Mouse (Mus musculus) right cerebral cortex, adult 2 months (tissue): ENCODE results near the gene E130114P18Rik.

Experiments used
- DNase-seq, 2 experiments: peaks; one replicate each; pipeline ENCODE4 v3.0.0; 2021 to 2022; ENCODE audit warnings: low spot score in 2 of 2

E130114P18Rik gene

DNA sequence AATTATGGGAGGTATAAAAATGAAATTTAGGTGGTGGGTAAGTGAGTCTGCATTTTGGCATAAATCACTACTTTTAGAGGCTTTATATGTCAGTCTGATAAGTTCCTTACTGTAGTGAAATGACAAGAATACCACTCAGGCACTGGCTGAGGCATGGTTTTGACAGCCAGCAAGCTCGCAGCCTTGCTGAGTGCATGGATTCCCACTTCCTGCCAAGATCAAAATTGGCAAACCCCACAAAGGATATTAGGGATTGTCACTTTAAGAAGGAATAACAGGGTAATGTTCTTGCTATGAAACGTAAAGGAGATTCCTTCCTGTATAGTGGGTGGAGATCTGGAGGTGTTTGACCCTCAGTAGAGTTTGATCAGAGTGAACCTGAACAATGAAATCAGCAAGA, 27.4 kb upstream of the E130114P18Rik start:
- DNase-seq = no peak

GRCm38 (mm10) chr4:97804638-97805037, 26.8 kb upstream of the E130114P18Rik start:
- DNase-seq = no peak

DNA sequence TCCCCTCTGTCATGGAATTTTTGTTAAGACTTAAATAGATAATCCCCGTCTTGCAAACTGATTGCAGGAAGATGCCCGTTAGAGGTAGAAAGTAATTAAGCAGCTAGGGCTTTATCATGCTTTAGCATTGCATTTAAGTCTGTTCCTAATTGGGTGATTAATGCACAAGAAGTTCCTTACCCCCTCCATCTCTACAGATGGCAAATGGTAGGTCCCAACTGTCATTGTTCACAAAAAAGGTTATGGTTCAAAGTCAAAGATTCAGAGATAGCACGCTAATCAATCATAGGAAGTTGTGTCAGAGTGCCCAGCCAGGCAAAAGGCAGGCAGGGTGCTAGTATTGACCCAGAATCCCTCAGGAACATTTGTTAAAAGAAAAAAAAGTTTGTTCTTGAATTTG, 25.9 kb upstream of the E130114P18Rik start:
- no peak for DNase-seq

DNA sequence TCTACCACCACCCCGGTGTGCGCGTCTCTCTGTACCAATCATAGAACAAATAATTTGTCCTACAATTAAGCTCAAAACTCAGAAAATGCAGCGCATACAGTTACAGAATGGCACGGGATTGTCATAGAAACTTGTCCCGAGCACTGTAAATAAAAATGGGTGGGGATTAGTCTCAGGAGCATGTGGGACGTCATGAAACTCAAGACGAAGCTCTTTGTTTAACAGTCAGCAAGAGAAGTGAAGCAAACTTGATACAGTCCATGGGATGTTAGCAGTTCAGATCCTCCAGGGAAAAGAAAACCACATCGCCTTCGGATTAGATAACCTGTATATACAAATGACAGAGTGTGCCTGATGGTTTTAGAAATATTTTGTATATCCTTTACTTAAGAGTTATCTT, 18.6 kb upstream of the E130114P18Rik start:
- no peak for DNase-seq

DNA sequence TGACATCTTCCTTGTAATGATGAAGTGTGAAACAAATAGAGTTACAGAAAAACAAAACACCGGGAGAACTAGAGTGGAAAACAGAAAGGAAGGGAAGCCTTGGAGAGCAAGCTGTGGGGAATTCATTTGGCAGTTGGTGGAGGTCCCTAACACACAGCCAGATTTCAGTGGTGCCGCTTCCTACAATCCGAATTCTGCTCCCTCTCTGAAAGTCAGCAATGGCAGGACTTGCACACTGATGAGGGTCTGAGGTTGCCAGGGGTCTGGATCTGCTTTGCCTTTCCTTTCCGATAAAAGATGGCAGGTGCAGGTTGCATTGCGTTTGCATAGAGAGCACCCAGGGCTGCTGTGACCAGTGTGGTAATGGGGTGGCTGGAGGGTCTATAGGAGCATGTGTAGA, 18.1 kb upstream of the E130114P18Rik start:
- DNase-seq = no peak

DNA sequence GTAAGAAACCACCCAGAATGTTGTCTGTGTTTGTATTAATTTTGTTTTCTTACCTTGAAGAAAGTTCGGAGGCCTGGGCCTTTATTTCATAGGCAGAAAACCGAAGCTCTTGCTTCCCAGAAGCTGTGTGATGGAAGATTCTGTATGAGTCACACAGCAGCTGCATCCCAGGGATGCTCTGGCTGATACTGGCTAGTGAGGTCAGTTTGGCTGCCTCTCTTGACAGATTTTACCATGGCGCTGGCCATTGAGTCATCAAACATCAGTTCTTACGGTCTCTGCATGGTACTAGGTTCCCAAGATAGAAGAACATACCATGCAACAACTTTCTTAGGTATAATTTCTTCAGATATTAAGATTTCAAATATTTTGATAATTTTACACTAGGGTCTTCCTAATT, 17.0 kb upstream of the E130114P18Rik start:
- DNase-seq = no peak

GRCm38 (mm10) chr4:97793931-97794330, 16.1 kb upstream of the E130114P18Rik start:
- no peak for DNase-seq

GRCm38 (mm10) chr4:97788537-97788936, 10.7 kb upstream of the E130114P18Rik start:
- DNase-seq = no peak

- DNase-seq = peak in 1 of 2 experiments; percentile 40
Observed at GRCm38 (mm10) chr4:97787515-97787914, 9.6 kb upstream of the E130114P18Rik start.

DNA sequence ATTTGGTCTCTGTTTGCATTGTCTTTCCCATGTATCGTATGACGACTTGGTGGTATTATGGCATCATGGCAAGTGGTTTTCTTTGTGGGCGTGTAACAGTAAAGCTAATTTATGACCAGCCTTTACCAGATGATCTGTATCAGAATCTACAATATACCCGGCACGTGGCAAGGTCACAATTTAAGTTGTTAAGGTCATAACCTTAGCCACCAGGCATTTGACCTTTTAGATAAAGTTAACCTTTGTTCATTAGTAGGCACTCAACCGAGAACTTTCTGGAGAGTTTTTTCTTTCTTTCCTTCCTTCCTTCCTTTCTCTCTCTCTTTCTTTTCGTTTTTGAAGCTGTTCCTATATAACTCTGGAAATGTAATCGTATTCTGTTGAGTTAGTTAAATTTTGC, 8.7 kb upstream of the E130114P18Rik start:
- DNase-seq = no peak

DNA sequence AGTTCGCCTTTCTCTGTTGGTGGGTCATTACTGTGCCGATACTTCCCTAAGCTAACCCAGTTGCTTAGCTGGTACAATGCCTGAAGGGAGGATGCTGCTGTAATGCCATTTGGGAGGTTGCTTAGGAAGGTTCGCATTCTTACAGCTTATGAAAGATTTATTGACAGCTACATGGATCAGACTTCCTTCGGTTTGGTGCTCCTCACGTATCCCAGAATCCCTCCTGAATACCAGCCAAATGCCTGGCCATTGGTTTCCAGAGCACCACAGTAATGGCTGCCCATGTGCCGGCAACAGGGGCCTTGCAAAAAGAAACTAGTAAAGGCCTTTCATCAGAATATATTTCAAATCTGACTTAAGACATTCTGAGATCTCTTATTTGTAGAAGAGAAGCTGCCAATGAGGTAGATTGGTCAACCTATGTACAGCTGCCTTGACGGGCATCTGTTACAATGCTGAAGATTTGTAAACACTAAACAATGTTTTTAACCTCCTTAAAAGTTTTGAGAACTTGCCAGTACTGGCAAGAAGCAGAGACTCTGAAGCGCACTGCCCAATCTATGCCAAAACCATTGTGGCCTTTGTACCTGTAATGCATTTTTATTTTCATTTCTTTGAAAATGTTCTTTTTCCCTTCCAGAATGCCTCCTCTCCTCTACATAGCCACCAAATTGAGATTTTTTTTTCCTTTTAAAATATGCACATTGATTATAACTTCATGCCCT, 7.8 kb upstream of the E130114P18Rik start:
- no peak for DNase-seq

- no peak for DNase-seq
Observed at GRCm38 (mm10) chr4:97784236-97784635, 6.4 kb upstream of the E130114P18Rik start.

- DNase-seq = no peak
Observed at GRCm38 (mm10) chr4:97783073-97783879, 5.4 kb upstream of the E130114P18Rik start.

- no peak for DNase-seq
Observed at GRCm38 (mm10) chr4:97782497-97782896, 4.6 kb upstream of the E130114P18Rik start.

DNA sequence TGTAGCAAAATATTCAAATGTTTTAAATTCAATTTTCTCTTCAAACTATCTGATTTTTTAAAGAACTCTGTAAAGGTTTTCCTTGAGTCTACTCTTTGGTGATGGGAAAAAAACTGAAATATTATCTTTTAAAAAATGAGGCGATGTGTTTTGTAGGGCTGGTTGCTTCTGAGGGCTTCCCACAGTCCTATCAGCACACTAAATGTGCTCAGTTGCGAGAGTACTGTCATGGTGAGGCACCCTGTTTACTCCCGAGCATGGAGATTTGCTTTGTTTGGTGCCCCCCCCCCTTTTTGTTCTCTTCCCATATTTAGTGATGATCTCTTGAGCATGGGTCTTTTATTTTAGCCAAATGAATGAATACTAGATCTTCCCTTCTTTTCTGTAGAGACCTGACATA, 4.2 kb upstream of the E130114P18Rik start:
- no peak for DNase-seq

DNA sequence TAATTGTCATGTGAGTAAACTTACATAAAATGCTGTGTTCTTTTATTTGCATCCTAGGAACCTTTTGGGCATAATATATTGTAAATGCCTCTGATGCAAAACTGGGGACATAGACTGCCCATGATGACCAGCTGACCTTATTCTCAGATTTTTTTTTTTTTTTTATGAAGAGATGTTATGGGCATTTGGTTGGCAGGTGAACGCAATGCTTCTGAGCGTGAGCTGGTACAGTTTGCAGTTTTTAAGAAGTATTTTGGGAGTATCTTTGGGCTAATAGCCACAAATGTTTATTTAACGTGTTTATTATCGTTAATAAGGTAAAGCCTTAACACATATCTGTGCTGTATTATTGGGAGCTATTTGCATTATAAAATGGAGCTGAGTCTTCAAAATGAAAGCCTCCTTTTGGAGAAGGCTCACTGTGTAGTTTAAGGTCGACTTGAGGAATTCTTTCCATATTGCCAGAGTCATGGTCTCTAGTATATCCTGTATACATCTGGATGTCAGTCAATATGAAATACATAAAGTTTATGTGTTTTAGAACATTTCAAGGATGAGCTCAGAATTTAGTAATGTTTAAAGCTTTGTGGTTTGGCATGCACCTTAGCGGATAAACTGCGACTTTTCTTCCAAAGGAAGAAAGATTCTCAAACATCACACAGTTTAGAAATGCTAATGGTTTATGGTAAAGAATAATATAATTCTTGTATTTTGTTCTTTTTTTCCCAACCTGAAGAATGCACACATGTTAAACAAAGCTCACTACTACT, 3.0 kb upstream of the E130114P18Rik start:
- no peak for DNase-seq

DNA sequence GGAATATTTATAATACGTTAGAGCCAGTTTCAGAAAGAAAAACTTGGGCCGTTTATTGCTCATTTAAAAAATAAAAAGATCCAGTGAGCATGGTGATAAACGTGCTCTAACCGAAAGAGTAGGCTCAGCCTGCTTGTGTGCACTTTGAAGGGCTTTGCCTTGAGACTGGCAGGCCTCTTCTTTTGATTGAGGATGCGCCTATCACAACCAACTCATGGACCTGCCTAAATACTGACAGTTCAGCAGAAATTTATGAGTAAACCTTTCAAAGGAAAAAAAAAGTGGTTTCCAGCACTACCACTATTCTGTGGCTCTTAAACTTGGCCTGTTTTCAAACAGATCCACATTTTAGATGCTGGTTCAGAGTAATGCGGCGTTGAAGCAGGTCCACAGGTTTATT, 2.1 kb upstream of the E130114P18Rik start:
- no peak for DNase-seq

DNA sequence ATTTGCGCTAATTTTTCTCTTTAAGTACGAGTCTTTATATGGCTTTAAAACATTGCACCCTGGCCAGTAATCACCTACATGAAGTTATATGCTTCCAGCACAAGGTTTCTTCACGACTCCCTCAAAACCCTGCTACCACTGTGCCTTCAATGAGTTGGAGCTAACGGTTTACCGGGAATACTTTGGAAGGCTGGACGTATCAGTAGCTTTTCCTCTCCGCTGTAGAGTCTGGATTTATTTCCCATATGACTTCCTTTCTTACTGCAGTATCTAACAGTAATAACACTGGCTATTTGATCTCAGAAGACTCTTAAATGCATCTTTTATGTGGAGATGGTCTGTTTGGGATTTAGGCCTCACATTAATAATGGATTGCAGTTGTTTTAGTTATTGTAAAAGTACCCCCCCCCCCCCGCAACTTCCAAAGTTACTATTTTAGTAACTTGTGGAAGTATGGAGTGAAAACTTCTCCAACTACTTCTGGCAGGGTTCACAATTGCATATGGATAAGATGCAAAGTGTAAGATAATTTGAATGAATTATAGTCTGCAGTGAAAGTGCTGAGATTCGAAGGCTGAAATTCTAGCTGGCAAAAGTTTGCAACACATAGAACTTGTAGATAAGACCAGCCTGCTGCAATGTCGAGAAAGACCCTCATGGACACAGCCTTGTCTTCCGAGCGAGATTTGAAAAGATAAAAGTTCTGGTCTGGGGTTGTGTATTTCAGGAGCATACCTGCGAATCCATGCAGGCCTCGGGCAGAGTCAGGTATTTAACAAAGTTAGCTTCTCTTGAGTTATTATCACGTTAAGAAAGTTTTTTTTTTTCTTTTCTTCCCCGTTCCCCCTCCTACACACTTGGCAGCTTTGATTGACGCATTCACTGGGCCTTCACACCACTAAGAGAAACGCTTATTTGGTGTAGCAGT, 1.4 kb upstream of the E130114P18Rik start:
- no peak for DNase-seq

GRCm38 (mm10) chr4:97778211-97779002, 529 bp upstream of the E130114P18Rik start:
- DNase-seq = no peak

- peak in 1 of 2 experiments; percentile 46 for DNase-seq
Observed at GRCm38 (mm10) chr4:97777081-97777705, 685 bp downstream of the E130114P18Rik start.
